Mouse (Mus musculus): ENCODE data around the gene Serbp1. TPM values are rescaled to one million over a fixed set of nuclear protein-coding genes. Genes with fewer than 3 reads are reported as not detected.

The Serbp1 gene
- polyA plus RNA-seq, 1 experiment from 2014 or later: 391 TPM

GRCm38 (mm10) chr6:67277944-67278343 is 40.0 kb downstream of the Serbp1 start:
- Histone ChIP-seq H3K4me1 (no peaks in the 10 kb centered on the region), H3K9ac (no peak overlapping the region), H3K36me3 (peaks cover 59% of the 10 kb centered on the region), H3K4me3 (no peak overlapping the region), H3K4me2 (replicated peaks) (no peak overlapping the region), H3K27me3 (no peaks in the 10 kb centered on the region), H3K9me3 (no peaks in the 10 kb centered on the region), H3K27ac (no peak overlapping the region)
- WGBS: 82% methylated on average over 5 of the region's 5 CpGs
- no peak for ATAC-seq (ENCODE audit: low FRiP score, low read depth)

DNA sequence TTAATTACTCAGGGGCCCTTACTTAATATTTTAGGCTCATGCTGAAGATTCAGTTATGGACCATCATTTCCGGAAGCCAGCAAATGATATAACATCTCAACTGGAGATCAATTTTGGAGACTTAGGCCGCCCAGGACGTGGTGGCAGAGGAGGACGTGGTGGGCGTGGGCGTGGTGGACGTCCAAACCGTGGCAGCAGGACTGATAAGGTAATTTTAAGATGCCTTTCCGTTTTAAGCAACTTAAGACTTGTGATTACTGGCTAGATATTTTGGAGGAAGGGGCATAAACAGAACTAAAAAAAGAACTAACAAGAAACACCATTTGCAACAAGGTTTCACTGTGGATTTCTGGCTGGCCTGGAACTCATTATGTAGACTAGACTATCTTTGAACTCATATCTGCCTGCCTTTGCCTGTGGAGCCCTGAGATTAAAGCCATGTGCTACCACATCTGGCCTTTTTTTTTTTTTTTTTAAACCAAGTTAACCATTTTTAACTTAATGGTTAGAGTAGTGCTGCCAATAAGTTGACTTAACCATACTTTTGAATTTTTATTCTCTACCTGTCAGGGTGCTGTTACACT is 43.7 kb downstream of the Serbp1 start:
- Histone ChIP-seq H3K27me3 (no peaks in the 10 kb centered on the region), H3K4me1 (no peaks in the 10 kb centered on the region), H3K27ac (no peak overlapping the region), H3K9me3 (no peaks in the 10 kb centered on the region), H3K4me3 (no peak overlapping the region), H3K9ac (no peak overlapping the region), H3K36me3 (peaks cover 45% of the 10 kb centered on the region), H3K4me2 (replicated peaks) (no peak overlapping the region)
- WGBS: 61% methylated on average over 9 of the region's 9 CpGs
- no peak for ATAC-seq (ENCODE audit: low FRiP score, low read depth)

DNA sequence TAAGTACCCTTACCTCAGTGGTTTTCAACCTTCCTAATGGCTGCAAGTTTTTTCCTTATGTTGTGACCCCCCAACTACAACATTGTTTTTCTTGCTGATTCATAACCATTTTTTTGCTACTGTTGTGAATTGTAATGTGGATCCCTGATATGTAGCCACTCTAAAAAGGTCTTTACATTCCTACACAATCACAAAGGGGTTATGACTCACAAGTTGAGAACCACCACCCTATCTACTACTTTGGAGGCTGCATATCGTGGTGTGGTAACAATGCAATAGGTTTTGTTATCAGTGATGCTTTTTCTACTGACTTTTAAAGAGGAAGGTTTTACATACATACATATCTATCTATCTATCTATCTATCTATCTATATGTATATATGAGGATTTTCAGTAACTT is 44.9 kb downstream of the Serbp1 start:
- no peak for ATAC-seq (ENCODE audit: low FRiP score, low read depth)
- WGBS: 91% methylated on average over 1 of the region's 1 CpGs
- Histone ChIP-seq H3K27ac (no peak overlapping the region), H3K27me3 (no peaks in the 10 kb centered on the region), H3K9me3 (no peaks in the 10 kb centered on the region), H3K36me3 (peaks cover 43% of the 10 kb centered on the region), H3K4me3 (no peak overlapping the region), H3K4me1 (no peaks in the 10 kb centered on the region), H3K9ac (no peak overlapping the region), H3K4me2 (replicated peaks) (no peak overlapping the region)

GRCm38 (mm10) chr6:67292042-67292623 is 54.2 kb downstream of the Serbp1 start:
- Histone ChIP-seq H3K9me3 (no peaks in the 10 kb centered on the region), H3K36me3 (peaks cover 18% of the 10 kb centered on the region; the same call in 1 of the 2 replicates), H3K4me2 (replicated peaks) (no peak overlapping the region), H3K27ac (no peak overlapping the region), H3K4me1 (no peaks in the 10 kb centered on the region), H3K4me3 (no peak overlapping the region), H3K9ac (no peak overlapping the region), H3K27me3 (no peaks in the 10 kb centered on the region)
- ATAC-seq (ENCODE audit: low FRiP score, low read depth): no peak
- 87% methylated on average over 5 of the region's 5 CpGs for WGBS

- 60% methylated on average over 5 of the region's 5 CpGs for WGBS
- H3K36me3 ChIP-seq: peaks cover 7% of the 10 kb centered on the region; the same call in 1 of the 2 replicates
- ATAC-seq (ENCODE audit: low FRiP score, low read depth): no peak
Observed at GRCm38 (mm10) chr6:67296126-67296525, 58.1 kb downstream of the Serbp1 start.

DNA sequence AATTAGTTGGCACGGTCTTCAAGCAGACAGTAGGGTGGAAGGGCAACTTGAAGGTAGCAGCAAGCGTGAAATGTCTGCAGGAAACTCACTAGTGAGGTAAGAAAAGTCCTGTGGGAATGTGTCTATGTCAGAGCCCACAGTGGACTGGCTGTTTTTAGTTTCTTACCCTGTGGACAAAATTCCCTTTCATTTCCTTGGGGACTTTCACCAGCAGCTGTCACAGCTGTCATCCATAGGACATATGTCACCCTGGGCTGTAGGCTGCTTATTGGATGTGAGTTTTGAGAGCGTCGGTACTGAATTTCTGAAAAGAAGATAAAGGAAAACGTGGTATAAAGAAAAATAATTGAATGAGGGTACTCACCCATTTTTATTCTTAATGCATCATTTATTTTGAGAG is 60.8 kb downstream of the Serbp1 start:
- Histone ChIP-seq H3K27me3 (no peaks in the 10 kb centered on the region), H3K4me3 (no peak overlapping the region), H3K27ac (no peak overlapping the region), H3K9ac (no peak overlapping the region), H3K36me3 (no peaks in the 10 kb centered on the region), H3K4me1 (peaks cover 8% of the 10 kb centered on the region), H3K9me3 (no peaks in the 10 kb centered on the region), H3K4me2 (replicated peaks) (no peak overlapping the region)
- WGBS: 84% methylated on average over 5 of the region's 5 CpGs
- no peak for ATAC-seq (ENCODE audit: low FRiP score, low read depth)

More at GRCm38 (mm10) chr6:67296126-67296525, 58.1 kb downstream of the Serbp1 start:
- Histone ChIP-seq H3K27me3 (no peaks in the 10 kb centered on the region), H3K4me3 (no peak overlapping the region), H3K4me2 (replicated peaks) (no peak overlapping the region), H3K4me1 (peaks cover 8% of the 10 kb centered on the region), H3K27ac (no peak overlapping the region), H3K9ac (no peak overlapping the region), H3K9me3 (no peaks in the 10 kb centered on the region)

DNA sequence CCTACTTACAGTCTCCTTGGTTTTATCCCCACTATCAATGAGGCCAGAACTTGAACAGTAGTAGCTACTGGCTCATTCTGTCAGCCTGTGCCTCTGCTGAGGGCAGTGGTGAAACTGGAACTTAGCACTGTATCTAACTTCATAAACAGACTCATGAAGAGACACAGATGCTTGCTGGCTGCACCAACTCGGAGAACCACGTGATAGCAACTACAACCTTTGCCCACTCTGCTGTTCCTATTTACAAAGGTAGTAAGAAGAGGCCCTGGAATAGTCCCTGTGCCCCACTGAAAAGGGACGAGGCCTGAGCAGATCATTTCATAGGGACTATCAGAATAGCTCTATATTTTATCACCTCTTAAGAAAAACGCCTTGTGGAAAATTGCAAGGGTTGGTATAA is 62.3 kb downstream of the Serbp1 start:
- Histone ChIP-seq H3K27me3 (no peaks in the 10 kb centered on the region), H3K9ac (no peak overlapping the region), H3K4me3 (no peak overlapping the region), H3K4me1 (peaks cover 8% of the 10 kb centered on the region), H3K36me3 (no peaks in the 10 kb centered on the region), H3K4me2 (replicated peaks) (no peak overlapping the region), H3K27ac (no peak overlapping the region), H3K9me3 (no peaks in the 10 kb centered on the region)
- 65% methylated on average over 4 of the region's 4 CpGs for WGBS
- ATAC-seq (ENCODE audit: low FRiP score, low read depth): no peak

DNA sequence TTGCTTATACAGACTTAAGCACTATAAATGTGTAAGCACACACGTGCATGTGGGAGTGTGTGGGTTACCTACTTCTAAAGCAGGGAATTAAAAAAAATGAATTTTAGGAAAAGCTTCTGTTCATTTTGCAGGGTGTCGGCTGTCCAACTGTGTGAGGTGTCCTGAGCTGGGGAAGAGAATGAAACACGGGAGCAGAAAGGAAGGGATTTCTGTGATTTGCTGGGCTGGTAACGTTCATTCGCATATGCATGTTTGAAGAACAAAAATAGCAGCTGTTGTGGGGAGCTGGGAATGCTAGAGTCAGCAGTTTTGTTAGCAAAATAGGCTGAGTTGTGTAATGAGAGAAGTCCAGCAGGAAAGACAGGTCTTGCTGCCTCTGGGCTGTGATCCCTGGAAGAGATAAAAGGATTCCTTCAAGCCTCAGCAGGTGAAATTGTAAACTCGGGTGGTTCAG is 62.8 kb downstream of the Serbp1 start:
- Histone ChIP-seq H3K36me3 (no peaks in the 10 kb centered on the region), H3K27ac (no peak overlapping the region), H3K9ac (no peak overlapping the region), H3K27me3 (no peaks in the 10 kb centered on the region), H3K9me3 (no peaks in the 10 kb centered on the region), H3K4me1 (peaks cover 8% of the 10 kb centered on the region), H3K4me2 (replicated peaks) (no peak overlapping the region), H3K4me3 (no peak overlapping the region)
- WGBS: 38% methylated on average over 6 of the region's 6 CpGs
- ATAC-seq (ENCODE audit: low FRiP score, low read depth): no peak

DNA sequence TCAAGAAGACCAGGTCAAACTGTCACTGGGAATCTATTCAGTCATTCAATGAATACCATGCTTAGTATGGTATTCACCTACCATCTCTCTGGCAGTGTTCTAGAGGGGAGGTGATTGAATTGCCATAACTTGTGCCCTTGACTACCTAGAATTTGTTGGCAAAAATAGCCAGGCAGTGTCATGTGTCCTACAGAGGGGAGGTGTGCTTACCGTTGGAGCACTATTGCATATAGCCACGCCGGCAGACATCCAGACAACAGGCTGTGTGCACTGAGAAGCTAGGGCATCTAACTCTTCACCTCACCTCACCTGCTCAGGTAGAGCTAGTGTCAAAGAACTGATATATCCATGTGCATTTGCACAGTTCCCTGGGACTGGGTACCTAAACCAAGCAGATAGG is 63.3 kb downstream of the Serbp1 start:
- Histone ChIP-seq H3K27me3 (no peaks in the 10 kb centered on the region), H3K9me3 (no peaks in the 10 kb centered on the region), H3K36me3 (no peaks in the 10 kb centered on the region), H3K4me3 (no peak overlapping the region), H3K9ac (no peak overlapping the region), H3K4me2 (replicated peaks) (no peak overlapping the region), H3K27ac (no peak overlapping the region), H3K4me1 (peaks cover 8% of the 10 kb centered on the region)
- 86% methylated on average over 3 of the region's 3 CpGs for WGBS
- ATAC-seq (ENCODE audit: low FRiP score, low read depth): no peak

DNA sequence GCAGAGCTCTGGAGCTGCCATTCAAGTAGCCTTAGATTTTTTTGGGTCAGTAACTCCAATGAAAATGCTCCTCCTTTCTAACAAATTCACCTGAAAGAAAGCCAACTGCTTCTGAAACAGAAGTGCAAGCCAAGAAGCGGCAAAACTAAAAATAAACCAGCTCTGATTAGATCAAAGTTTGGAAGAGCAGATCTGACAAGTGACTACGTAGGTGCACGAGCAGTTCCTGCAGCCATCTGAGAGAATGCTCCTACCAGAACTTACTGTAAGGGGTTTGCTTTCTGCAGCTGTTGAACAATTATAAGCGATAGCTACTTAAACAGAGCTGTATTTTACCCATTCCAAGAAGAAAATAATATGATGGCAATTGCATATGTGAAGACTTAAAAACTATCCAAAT is 64.5 kb downstream of the Serbp1 start:
- Histone ChIP-seq H3K9me3 (no peaks in the 10 kb centered on the region), H3K4me3 (no peak overlapping the region), H3K27me3 (no peaks in the 10 kb centered on the region), H3K9ac (no peak overlapping the region), H3K4me1 (peaks cover 8% of the 10 kb centered on the region), H3K27ac (no peak overlapping the region), H3K4me2 (replicated peaks) (no peak overlapping the region), H3K36me3 (no peaks in the 10 kb centered on the region)
- no peak for ATAC-seq (ENCODE audit: low FRiP score, low read depth)
- WGBS: 83% methylated on average over 4 of the region's 4 CpGs

- H3K36me3 ChIP-seq: no peaks in the 10 kb centered on the region
- H3K4me1 ChIP-seq: peaks cover 8% of the 10 kb centered on the region
- H3K27me3 ChIP-seq: no peaks in the 10 kb centered on the region
- H3K9ac ChIP-seq: no peak overlapping the region
- H3K27ac ChIP-seq: no peak overlapping the region
- no peak for ATAC-seq (ENCODE audit: low FRiP score, low read depth)
- no peak overlapping the region for H3K4me2 ChIP-seq (replicated peaks)
- 68% methylated on average over 10 of the region's 10 CpGs for WGBS
- no peak overlapping the region for H3K4me3 ChIP-seq
- no peaks in the 10 kb centered on the region for H3K9me3 ChIP-seq
Observed at GRCm38 (mm10) chr6:67303210-67303609, 65.2 kb downstream of the Serbp1 start.

GRCm38 (mm10) chr6:67308994-67309393 is 71.0 kb downstream of the Serbp1 start:
- Histone ChIP-seq H3K4me1 (no peaks in the 10 kb centered on the region), H3K4me2 (replicated peaks) (no peak overlapping the region), H3K4me3 (no peak overlapping the region), H3K36me3 (no peaks in the 10 kb centered on the region), H3K9ac (no peak overlapping the region), H3K9me3 (no peaks in the 10 kb centered on the region), H3K27me3 (no peaks in the 10 kb centered on the region), H3K27ac (no peak overlapping the region)
- no peak for ATAC-seq (ENCODE audit: low FRiP score, low read depth)
- WGBS: 78% methylated on average over 3 of the region's 3 CpGs

DNA sequence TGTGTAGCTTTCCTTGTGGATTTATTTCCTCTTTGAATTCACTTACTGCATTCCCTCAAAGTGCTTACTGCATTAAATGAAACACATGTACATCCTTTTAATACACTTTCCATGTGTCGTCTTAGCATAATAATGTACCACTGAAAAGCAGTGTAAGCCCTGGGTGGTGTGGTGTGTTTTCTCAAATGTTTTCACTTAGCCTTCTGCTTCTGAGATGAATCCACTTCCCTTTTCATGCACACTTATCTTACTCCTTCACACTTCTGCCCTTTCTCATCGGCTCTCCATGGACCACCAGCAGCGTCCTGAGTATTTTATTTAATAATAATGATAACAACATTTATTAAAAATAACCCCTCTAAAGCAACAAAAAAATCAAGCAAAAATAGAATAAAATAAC is 71.8 kb downstream of the Serbp1 start:
- Histone ChIP-seq H3K9me3 (no peaks in the 10 kb centered on the region), H3K9ac (no peak overlapping the region), H3K4me3 (no peak overlapping the region), H3K36me3 (no peaks in the 10 kb centered on the region), H3K27me3 (no peaks in the 10 kb centered on the region), H3K4me2 (replicated peaks) (no peak overlapping the region), H3K27ac (no peak overlapping the region), H3K4me1 (no peaks in the 10 kb centered on the region)
- WGBS: 82% methylated on average over 3 of the region's 3 CpGs
- no peak for ATAC-seq (ENCODE audit: low FRiP score, low read depth)

Measured in limb, embryonic 13.5 days (tissue).